Mouse (Mus musculus) liver, embryonic 15.5 days (tissue): ENCODE measurements around the gene Tom1l2. TPM values are rescaled to one million over a fixed set of nuclear protein-coding genes. Genes with fewer than 3 reads are reported as not detected.

Experiments used
- microRNA-seq: library from miRNA; unstranded; fragments of <30 nt; microRNA quantifications from one replicate; pipeline ENCODE4, GENCODE M21; 2016
- polyA plus RNA-seq: library from polyadenylated mRNA; unstranded; fragments of >200 nt; fragmentation: Nextera tagmentation; extraction: Ambion mirVana; gene quantifications from 2 replicates; pipeline ENCODE4 v1.2.1, GENCODE M21; 2015

Tom1l2 gene
- polyA plus RNA-seq, 1 experiment from 2014 or later: 5.3 TPM

Small RNA genes lying within 50 kb of the gene (microRNA-seq; reads per million reads assigned to microRNA genes)
- gene Gm27711 (not detected), gene Mir6921 (1.8 reads per million), gene Mir6922 (not detected)

Other genes starting within 250 kb of the Tom1l2 start
- 3.8 and 4.6 TPM in 2 replicates for gene Rai1, start 247.9 kb downstream of the Tom1l2 start, polyA plus RNA-seq
- 53.5 and 60.6 TPM in 2 replicates for gene Srebf1, start 130.3 kb downstream of the Tom1l2 start, polyA plus RNA-seq
- 0.25 and 0.48 TPM in 2 replicates for gene Drc3, start 424 bp upstream of the Tom1l2 start, polyA plus RNA-seq
- 9.4 and 9.7 TPM in 2 replicates for gene Gid4, start 64.2 kb upstream of the Tom1l2 start, polyA plus RNA-seq
- 29.7 and 32.5 TPM in 2 replicates for gene Atpaf2, start 65.6 kb upstream of the Tom1l2 start, polyA plus RNA-seq
- 37.2 and 38.8 TPM in 2 replicates for gene Drg2, start 101.7 kb upstream of the Tom1l2 start, polyA plus RNA-seq
- 0.25 and 0.32 TPM in 2 replicates for gene Myo15, start 116.4 kb upstream of the Tom1l2 start, polyA plus RNA-seq
- 16.8 and 17.3 TPM in 2 replicates for gene Alkbh5, start 183.5 kb upstream of the Tom1l2 start, polyA plus RNA-seq